Mouse (Mus musculus) embryo, embryonic 10 days (tissue): ENCODE data around the gene Ldlrap1.

Experiments used
- DNase-seq: peaks from one replicate; pipeline ENCODE4 v3.0.0-alpha.2; 2015; ENCODE audit warnings: low spot score

Ldlrap1 gene

DNA sequence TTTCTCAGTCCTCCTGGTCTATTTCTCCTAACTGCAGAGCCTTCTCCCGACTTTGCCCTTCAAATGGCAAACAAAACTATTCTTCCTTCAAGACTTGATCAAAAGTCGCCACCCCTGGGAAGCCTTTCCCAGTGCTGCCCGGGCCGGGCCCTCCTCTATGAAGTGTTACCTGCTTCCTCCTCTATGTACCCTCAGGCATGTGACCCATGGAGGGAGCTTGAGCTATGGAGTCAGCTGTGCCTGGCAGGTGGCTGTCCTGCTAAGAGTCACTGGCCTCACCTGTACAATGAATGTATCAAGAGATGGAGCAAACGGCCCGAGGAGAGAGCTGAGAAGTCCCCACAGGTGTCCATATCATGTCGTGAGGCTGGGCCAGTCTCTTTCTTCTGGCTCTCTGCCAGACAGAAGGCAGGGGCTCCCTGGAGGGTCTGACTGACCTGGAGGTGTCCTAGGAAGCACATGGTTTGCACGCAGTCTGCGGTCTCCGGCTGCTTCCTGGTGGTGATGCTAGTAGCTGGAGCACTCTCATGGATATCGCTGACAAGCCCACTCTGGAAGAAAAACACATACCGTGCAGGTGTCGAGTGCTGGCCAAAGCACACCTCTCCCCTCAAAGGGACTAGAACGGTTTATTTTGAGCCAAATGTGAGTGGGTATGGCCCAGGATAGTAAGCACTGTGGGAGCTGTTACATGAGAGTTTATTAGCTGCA, 7.6 kb upstream of the Ldlrap1 start:
- no peak for DNase-seq

DNA sequence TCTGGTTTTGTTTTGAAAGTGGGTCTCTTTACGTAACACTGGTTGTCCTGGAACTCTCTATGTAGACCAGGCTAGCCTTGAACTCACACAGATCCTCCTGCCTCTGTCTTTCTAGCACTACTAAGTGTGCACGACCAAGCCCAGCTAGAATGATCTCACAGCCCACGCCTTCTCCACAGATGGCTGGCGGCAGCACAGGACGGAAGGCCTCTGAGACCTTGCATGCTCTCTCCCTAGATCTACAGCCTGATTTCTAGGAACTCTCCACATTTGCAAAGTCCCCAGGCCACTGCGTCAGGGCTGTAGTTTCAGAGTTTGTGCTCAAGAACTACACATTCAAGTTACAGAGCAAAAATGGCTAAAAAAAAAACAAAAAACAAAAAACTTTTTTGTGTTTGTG, 6.3 kb upstream of the Ldlrap1 start:
- no peak for DNase-seq

DNA sequence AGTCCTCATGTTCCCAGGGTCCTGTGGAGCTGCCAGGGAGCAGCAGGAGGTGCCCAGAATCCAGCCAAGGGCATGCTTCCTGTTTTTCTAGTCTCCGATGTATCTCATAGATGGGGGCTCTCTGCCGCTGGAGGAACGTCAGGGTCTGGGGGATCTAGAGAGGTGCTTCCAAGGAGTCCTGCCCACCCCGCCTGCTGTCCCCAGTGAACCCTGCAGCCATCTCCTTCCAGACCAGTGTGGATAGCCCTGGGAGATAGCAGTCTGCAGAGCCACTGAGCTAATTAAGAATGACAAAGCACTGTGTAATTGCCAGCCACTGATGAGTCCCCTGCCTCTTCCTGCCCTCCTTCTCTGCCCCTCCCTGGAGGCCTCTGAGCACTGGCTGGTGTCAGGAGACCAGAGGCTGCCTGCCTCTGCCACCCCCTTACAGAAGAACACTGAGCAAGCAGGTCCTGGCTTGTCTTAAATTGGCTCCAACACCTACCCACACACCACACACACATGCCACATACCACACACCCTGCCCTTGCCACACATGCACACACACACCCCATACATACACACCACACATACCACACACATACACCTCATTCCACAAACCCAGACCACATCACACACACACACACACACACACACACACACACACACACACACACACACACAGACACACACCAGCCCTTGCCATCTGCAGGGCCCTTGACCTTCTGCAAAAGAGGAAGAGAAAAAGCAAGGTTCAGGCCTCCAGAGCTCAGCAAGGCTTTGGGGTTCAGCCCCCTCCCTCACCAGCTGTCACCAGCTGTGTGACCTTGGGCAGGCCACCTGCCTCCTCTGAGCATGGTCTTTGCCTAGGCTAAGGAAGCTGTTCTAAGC, 5.2 kb upstream of the Ldlrap1 start:
- no peak for DNase-seq

DNA sequence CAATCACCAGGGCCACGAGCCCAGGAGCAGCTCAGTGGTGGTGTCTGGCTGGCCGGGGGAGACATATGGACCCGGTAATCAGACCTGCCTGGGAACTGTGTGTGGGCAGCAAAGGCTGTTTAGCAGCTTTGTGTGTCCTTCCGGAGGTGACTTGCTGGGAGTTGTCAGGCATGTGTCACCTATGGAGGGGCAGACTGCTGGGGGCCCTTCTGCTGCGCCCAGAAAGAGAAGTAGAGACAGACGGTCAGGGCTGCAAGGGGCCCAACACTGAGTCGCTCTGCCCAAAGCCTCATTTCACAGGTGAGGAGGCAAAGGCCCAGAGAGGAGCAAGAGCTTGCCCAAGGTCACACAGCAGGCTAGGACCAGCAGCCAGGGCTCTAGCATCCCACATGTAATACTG, 2.1 kb upstream of the Ldlrap1 start:
- DNase-seq = no peak

DNA sequence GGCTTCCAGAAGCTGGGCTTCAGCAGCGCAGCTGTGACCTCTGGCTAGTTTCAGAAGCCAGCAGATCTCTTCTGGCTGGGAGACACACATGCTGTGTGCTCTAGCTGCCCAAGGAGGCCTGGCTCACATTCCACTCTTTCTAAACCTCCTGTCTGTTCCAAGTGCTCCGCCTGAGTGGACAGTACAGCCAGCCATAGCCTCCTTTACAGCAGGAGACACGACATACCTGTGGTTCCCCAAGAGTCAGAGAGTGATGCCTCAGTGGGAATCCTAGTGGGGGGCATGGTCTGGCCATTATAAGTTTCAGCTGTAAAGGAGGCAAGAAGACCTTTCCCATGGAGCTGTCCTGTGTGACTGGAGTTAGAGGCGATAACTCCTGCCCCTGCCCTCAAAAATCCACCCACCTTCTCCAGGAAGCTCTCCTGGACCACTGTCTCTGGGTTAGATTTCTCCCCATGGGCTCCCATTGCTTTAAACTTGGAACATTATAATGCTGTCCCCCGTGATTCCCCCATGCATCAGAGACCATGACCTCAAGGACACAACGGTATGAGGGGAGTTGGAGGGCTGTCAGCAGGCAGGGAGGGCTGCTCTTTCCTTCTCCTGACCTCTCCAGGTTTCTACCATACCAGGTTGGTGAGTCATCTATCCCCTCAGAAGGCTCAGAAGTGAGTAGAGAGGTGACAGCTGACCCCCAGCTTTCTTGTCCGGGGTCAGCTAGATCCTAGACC, 1.4 kb upstream of the Ldlrap1 start:
- no peak for DNase-seq

DNA sequence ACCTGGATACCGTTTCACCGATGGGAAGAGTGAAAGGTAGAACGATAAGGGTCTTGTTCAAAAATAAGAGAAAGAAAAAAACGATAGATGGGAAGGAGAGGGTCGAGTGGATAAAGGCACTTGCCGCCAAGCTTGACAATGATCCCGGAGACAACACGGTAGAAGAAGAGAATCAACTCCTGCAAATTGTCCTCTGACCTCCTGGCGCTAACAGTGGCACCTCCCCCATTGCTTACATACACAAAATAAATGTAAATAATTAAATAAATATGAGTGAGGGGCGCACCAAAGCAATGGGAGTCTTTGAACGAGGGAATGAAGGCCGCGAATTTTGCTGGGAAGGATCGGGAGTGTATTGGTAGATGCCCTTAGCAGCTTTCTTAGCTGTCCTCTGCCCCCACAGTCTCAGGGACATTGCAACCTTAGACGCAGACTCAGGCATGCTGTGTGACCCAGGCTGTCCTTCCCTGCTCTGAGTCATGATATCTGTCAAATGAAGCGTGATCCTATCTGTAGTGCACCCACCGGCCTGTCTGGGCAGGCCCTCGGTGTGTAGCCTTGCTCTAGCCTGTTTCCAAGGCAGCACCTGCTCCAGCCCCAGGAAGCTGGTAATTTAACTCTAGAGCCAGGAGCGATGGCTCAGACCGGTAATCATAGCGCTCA, 533 bp upstream of the Ldlrap1 start:
- DNase-seq = peak; percentile 41

DNA sequence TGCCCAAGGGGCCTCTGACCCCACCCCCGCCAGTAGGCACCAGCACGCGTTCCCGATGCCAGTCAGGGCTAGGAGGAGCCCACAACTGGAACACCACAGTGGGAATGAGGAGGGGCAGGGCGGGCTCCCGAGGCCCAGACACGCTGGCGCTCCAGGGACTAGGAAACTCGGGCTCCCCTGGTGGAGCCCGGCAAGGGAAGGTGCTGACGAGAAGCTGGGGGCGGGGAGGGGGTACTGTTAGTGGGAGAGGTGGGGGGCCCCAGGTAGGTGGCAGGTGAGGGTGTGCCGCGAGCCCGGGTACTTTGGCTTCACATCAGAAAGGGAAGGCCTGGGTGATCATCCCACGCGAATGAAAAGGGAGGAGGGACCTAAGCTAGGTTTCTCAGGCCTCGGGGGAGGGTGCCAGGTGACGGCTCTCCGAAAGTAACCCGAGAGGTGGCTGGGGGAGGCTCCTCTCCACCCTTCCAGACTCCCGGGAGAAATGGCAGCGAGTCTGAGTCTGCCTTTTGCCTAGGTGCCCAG, 859 bp downstream of the Ldlrap1 start:
- DNase-seq = no peak

DNA sequence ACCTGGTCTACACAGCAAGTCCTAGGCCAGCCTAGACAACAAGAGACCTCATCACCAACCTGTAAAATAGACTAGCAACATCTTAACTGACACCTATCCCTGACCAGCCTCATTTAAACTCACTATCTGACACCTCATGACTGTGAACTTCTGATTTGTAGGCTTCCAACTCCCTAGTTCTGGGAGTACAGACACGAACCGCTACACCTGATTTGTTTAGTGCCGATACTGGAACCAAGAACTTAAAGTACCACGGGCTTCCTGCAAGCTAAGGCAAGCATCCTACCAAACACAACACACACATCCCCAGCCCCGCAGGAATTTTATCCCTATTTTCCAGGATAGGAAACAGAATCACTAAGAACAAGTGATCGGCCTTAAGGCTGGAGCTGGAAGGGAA, 1.5 kb downstream of the Ldlrap1 start:
- no peak for DNase-seq

DNA sequence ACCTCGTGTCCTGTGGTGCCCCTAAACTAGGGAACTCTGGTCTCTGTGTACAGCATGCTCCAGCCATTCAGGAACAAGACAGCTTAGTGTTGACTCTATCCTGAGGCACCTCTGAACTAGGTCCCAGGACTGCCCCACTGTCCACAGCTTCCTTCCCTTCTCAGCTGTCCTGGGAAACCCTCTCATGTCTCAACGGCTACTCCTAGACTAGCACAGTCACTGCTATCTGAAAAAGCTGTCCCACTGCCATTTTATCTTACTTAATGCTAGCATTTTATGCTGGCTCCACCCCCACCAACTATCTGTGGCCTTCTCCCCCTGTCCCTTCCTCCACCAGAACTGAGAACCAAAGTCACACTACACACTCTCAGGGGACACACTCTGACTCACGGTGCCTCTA, 3.5 kb downstream of the Ldlrap1 start:
- DNase-seq = no peak

DNA sequence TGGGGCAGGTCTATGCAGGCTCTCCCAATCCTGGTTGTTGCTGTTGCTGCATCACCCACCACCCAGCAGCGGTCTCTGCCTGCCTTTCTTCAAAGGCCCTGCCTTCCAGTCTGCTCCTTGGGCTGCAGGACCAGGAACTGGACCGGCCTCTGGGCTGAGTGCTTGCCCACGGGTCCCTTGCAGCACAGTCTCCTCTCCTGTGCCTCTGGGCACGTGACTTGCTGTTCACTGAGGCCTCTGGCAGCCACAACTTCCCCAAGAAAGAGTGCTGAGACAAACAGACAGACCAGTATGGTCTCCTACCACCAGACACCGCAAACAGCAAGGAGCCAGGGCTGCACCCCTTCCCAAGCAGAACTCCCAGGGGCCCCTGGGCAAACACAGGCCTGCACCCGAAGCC, 5.5 kb downstream of the Ldlrap1 start:
- DNase-seq = no peak

DNA sequence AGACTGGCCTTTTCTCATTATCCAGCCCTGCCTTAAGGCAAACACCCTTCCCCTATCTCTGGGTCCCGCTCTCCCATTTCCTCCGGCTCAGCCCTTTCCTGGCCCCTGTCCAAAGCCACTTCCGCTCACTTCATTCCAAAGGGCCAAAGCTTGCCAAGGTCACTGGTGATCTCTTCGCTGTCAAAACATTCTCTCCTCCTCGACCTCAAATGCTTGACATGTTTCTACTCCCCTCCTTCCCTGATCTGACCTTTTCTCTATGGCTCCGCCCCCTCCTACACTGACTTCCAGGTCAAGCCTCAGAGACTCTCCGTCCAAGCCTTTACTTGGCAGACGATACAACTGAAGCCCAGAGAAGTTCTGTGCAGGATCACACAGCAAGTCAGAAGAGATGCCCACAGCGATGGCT, 7.0 kb downstream of the Ldlrap1 start:
- DNase-seq = no peak

DNA sequence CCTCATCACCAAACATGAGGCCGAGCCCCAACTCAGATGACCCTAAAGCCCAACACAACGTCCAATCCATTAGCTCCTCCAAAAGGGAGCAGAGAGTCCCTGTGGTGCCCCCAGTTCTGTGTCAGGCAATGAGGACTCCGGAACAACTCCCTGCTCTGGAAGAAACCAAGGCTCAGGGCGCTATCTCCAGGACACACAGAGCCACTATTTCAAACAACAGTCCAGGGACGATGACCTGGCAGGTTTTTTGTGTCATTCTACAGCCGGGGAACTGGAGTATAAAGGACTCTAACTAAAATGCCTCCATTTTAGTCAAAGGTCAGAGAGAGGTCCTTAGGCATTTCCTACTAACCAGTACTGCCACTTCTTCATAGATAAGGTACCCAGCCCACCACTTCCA, 7.5 kb downstream of the Ldlrap1 start:
- DNase-seq = no peak

DNA sequence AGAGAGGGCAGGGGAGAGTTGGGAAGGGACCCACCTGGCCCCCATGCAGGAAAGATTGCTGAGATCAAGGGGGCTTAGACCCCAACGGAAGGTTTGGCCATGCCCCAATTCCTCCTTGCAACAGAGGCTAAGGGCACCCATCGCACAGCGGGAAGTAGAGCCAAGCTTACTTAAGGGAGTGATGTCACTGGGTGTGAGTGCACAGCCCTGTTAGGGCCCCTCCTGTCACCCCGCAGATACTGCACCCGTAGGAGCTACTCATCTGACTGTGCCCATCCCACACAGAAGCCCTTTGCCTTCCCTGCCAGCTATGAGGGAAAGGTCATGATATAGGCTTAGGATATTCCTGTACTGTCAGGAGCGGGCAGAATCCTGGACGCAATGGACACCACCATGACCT, 8.3 kb downstream of the Ldlrap1 start:
- no peak for DNase-seq

DNA sequence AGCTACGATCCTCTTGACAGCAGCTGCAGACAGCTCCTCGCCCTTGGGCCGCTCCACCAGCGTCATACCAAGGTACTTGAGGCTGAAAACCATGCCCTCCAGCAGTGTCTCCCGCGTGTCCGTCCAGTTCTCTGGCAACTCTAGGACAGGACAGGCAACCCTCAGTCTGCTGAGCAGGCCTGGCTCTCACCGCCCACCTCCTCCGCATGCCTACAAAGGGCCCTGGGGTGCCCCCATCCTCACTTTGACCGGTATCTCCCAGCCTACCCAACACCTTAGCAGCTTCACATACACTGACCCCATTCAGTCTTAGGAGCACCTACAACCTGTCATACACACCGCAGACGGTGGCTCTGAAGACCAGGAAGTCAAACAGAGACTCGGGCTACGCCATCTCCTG, 8.9 kb downstream of the Ldlrap1 start:
- no peak for DNase-seq

DNA sequence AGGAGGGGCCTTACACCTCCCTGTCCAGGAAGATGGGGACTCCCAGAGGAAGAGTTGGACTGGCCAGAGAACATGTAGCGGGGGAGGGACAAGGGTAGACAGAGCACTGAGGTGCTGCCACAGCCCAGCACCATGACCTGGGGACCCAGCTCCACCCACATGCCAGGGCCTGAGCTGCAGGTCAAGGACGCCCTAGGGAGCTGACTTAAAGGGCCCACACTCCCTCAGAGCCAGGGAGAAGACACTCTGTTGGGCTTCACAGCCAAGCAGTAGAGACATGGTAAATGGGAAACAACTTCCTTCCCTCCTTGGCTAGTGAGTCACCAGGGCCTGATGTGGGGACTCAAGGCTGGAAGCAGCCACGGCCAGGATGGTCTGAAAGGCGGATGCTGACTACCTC, 9.5 kb downstream of the Ldlrap1 start:
- DNase-seq = no peak

DNA sequence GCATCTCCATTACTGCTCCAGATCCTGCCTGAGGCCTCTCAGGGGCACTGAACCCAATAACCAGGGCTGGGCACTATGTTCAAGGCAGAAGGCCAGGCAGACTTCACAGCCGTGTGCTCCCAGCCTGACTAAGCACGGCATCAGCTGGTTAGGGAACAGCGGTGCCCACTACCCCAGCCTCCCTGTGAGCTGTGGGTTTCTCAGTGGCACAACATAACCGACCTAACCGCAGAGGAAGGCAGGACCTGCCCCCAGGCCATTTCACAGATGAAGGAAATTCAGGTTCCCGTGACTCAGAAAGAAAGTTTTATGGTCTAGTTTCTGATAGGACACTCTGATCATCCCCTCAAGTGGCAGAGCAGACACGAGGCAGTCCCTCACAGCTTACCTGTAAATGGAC, 10.9 kb downstream of the Ldlrap1 start:
- DNase-seq = no peak

DNA sequence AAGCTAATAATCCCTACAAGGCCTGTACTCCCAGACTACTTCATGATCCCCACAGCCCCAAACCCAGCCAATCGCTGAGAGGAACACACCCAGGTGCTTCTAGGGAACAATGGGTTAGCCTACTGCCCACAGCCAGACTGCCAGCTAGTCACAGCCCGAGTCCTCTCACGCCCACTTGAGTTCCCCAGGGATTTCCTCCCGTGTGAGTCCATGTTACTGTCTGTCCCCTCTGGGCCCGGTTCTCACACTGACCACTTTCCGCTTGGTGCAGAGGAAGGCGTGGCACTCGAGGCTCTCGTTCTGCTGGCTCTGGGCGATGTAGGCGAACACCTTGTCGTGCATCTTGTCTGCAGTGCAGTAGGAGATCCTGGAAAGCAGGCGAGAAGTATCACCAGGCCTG, 12.9 kb downstream of the Ldlrap1 start:
- DNase-seq = no peak

DNA sequence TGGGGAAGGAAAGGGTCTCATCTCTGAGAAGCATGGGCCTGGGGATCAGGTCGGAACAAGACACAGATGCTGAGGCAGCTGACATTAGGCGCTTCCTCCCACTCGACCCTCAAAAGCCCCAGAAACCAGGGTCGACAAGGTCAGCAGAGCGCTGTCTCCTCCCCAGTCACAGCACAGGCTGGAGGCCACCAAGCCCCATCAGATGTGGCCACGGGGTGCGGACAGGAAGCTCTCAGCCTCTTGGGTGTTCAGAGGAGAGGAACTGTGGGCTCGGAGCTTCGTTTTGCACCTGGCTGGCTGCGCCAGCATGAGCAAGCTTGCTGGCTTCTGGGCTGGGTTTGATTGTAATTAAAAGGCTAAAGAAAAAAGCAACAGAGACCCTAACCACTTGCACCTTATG, 13.5 kb downstream of the Ldlrap1 start:
- DNase-seq = no peak

DNA sequence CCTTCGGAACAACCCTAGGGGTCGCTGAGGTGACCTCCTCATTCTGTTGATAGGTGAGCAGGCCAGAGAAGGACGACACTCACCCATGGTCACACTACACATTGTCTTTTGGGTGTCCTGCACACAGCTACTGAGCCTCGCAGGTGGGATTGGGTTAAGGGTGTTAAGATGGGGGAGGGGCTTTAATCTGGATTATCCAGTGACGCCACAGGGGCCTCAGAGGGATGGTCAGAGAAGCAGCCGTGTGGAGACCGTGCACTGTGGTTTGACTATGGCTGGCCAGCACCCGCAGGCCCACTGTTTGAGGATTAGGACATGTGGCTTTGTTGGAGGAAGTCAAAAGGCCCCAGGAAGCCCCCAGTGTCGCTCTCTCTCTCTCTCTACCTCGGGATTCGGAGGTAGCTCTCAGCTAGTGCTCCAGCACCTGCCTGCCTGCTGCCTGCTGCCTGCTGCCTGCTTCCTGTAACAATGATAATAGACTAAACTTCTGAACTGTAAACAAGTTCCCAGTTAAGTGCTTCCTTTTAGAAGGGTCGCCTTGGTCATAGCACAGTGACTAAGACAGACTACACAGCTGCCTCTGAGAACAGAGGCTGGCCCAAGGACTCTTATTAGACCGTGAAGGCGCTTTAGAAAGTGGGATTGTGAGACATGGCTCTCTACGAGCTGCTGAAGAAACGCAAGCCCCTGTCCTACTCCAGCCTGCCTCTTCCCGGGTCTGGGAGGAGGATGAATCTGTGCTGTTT, 14.1 kb downstream of the Ldlrap1 start:
- peak; percentile 41 for DNase-seq

DNA sequence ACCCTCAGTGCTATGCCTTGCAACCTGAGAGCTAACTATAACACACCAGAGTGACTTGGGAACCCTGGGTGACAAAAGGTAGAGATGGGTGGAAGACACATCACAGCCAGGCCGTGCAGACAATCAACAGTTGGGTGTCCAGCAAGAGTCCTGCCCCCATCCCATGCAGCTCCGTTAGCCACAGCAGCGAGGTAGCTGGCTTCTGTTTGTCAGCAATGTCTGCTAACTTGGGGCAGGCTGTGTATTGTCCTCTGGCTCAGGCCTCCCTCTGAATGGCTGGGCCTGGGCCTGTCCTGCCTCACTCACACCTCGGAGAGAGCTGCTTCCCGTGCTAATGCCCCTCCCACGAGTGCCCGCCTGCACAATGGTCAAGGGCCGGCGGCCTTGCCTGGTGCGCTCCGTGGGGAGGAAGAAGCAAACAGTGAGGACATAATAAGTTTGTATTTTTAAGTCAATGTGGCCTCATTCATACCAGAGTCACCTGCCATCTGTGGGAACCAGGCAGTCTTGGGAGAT, 14.9 kb downstream of the Ldlrap1 start:
- DNase-seq = no peak

DNA sequence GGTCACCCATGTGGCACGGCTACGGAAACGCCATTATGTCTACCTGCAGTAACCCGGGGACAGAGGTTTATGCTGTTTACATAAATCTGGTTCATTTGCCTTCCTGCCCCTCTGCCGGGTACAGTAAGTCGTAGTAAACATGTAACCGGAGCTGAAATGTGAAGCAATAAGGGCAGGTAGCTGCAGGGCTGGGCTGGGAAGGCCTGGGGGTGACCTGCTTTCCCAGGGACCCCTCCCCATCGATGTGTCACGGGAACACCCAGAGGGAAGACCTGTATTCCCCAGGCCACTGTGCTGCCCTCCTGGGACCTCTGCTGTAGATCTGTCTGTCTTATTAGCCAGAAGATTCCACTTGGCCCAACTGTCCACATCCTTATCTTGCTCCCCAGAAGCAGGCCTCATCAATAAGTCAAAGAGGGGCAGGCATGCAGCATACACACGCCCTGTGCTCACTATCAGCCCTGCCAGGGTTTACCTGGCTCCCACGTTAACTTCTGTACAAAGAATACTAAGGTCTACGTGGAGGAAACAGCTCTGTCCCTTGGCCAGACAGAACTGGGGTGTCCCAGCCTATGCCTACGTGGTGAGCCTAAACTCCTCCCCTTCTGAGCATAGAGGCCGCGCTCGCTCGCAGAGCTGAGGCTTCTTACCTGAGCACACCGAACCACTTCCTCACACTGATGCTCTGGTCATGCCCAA, 16.0 kb downstream of the Ldlrap1 start:
- no peak for DNase-seq
